18 mouse cellular contexts compared by ENCODE assay signal in the genomic region with DNA sequence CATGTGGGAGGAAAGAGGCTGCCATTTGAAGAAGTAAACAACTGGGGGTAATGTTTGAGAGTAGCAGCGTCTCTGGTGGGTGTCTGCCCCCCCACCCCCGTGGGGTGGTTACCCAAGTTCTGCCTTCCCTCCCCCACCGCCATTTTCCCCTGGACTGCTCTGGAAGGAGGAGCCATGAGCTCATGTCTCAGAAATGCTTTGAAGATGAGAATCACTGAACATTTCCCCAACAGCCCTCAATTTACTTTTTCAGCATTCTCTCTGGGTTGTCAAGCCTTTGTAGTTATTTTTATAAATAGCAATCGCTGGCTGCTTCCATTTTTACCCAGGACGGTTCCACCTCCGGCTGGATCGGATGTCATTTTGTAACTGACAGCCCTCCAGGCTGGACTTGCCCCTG. TPM values are rescaled to one million over a fixed set of nuclear protein-coding genes. Genes with fewer than 3 reads are reported as not detected.
DNase-seq lines count a peak whose midpoint lies in the region; ATAC-seq and TF ChIP-seq lines count a peak whose summit lies in the region.
"Had no signal": no experiment of that assay in that cellular context is flagged by ENCODE, and none has a peak within 500 bp of the region (broad histone marks: within the 10 kb centered on the region; RNA-seq: fewer than 3 reads in every experiment).

No protein-coding gene starts in this region.

- no peak overlapping the region for H3K9ac ChIP-seq in kidney, postnatal 0 days (ENCODE audit: low read depth, low read length)
- no peak overlapping the region for H3K9ac ChIP-seq in lung, postnatal 0 days (replicated peaks; ENCODE audit: low read depth)
- H3K9ac ChIP-seq: limb, embryonic 15.5 days; midbrain, embryonic 13.5 days had no signal

- H3K36me3 ChIP-seq in kidney, postnatal 0 days (ENCODE audit: insufficient read depth, low read length) = no peaks in the 10 kb centered on the region
- no peaks in the 10 kb centered on the region for H3K36me3 ChIP-seq in lung, postnatal 0 days (ENCODE audit: insufficient read depth, low read length)
- no peaks in the 10 kb centered on the region for H3K36me3 ChIP-seq in hindbrain, embryonic 10.5 days
- H3K36me3 ChIP-seq: limb, embryonic 15.5 days; midbrain, embryonic 13.5 days had no signal

- H3K4me3 ChIP-seq in kidney, postnatal 0 days (replicated peaks; ENCODE audit: low read depth, low read length) = no peak overlapping the region
- H3K4me3 ChIP-seq in lung, postnatal 0 days (ENCODE audit: low read depth, low read length) = no peak overlapping the region
- H3K4me3 ChIP-seq in hindbrain, embryonic 10.5 days = no peak overlapping the region
- H3K4me3 ChIP-seq: limb, embryonic 15.5 days; midbrain, embryonic 13.5 days had no signal

- H3K4me2 ChIP-seq in kidney, postnatal 0 days (ENCODE audit: low read length) = no peak overlapping the region
- H3K4me2 ChIP-seq in lung, postnatal 0 days (replicated peaks; ENCODE audit: low read depth, low read length) = no peak overlapping the region
- H3K4me2 ChIP-seq: limb, embryonic 15.5 days; midbrain, embryonic 13.5 days had no signal

- H3K27ac ChIP-seq in kidney, postnatal 0 days = no peak overlapping the region
- peak overlapping the region; percentile 11; the same call in 1 of the 2 replicates for H3K27ac ChIP-seq in lung, postnatal 0 days (ENCODE audit: low read length)
- no peak overlapping the region for H3K27ac ChIP-seq in hindbrain, embryonic 10.5 days
- H3K27ac ChIP-seq: limb, embryonic 15.5 days; macrophage; midbrain, embryonic 13.5 days had no signal

- H3K4me1 ChIP-seq in kidney, postnatal 0 days (replicated peaks; ENCODE audit: insufficient read depth, low read length) = no peaks in the 10 kb centered on the region
- H3K4me1 ChIP-seq in lung, postnatal 0 days (ENCODE audit: insufficient read depth, low read depth, low read length) = no peaks in the 10 kb centered on the region; the same call in 1 of the 2 replicates
- no peaks in the 10 kb centered on the region for H3K4me1 ChIP-seq in hindbrain, embryonic 10.5 days (replicated peaks)
- H3K4me1 ChIP-seq: midbrain, embryonic 13.5 days had no signal

- H3K9me3 ChIP-seq in kidney, postnatal 0 days (replicated peaks; ENCODE audit: low read length) = no peaks in the 10 kb centered on the region
- H3K9me3 ChIP-seq in lung, postnatal 0 days (ENCODE audit: low read length) = no peaks in the 10 kb centered on the region
- H3K9me3 ChIP-seq in hindbrain, embryonic 10.5 days = no peaks in the 10 kb centered on the region
- H3K9me3 ChIP-seq: limb, embryonic 15.5 days; midbrain, embryonic 13.5 days had no signal

- H3K27me3 ChIP-seq in kidney, postnatal 0 days (ENCODE audit: insufficient read depth, low read length) = no peaks in the 10 kb centered on the region
- no peaks in the 10 kb centered on the region for H3K27me3 ChIP-seq in lung, postnatal 0 days (replicated peaks; ENCODE audit: insufficient read depth, low read length)
- H3K27me3 ChIP-seq in hindbrain, embryonic 10.5 days (ENCODE audit: insufficient read depth, poor library complexity, severe bottlenecking) = no peaks in the 10 kb centered on the region
- H3K27me3 ChIP-seq: CH12.LX; limb, embryonic 15.5 days; midbrain, embryonic 13.5 days; Patski had no signal

- peak; percentile 27 for DNase-seq in kidney, postnatal 0 days (ENCODE audit: low spot score)
- no peak for DNase-seq in kidney, adult 9 months
- peak; percentile 43 for DNase-seq in Muller cell, postnatal 12 days (ENCODE audit: inconsistent ontology term)
- peak; percentile 23 for DNase-seq in R1 (ENCODE audit: low read depth, low spot score)
- DNase-seq in lung, postnatal 0 days (ENCODE audit: low spot score) = peak; percentile 50
- DNase-seq in hindbrain, embryonic 10.5 days (ENCODE audit: low spot score) = no peak
- DNase-seq in testis, postnatal 14 days (ENCODE audit: low spot score) = no peak
- DNase-seq: cerebellum, adult 18-20 months; heart, adult 11 months; heart, postnatal 36 days; kidney, postnatal 14 days; right cerebral cortex, postnatal 25 days; thymus, postnatal 14 days had no signal

- no peak for ATAC-seq in kidney, postnatal 0 days (replicated peaks; ENCODE audit: low FRiP score, low read depth)
- peak; percentile 63 for ATAC-seq in lung, postnatal 0 days
- ATAC-seq: midbrain, embryonic 13.5 days; Patski had no signal

- no peak for TF ChIP-seq EP300 in lung, postnatal 0 days (IDR thresholded peaks at IDR 0.05)

- TF ChIP-seq CTCF in kidney, postnatal 0 days (IDR thresholded peaks at IDR 0.05; ENCODE audit: low read depth) = no peak
- TF ChIP-seq CTCF in lung, postnatal 0 days (IDR thresholded peaks at IDR 0.05) = no peak

- WGBS in kidney, postnatal 0 days = 41% methylated on average over 7 of the region's 7 CpGs
- 29% methylated on average over 7 of the region's 7 CpGs for WGBS in lung, postnatal 0 days
- 74% methylated on average over 7 of the region's 7 CpGs for WGBS in hindbrain, embryonic 10.5 days

RNA-seq across cellular contexts. Expression of a gene that starts 26.7 kb away (rescaled TPM):
- 6.3 and 6.6 TPM in 2 replicates for polyA plus RNA-seq in kidney, postnatal 0 days (2015; fragmentation: Nextera tagmentation; extraction: Ambion mirVana)
- polyA plus RNA-seq in lung, postnatal 0 days (2015; fragmentation: Nextera tagmentation; extraction: Ambion mirVana) = 3.4 and 4.5 TPM in 2 replicates
- polyA plus RNA-seq in hindbrain, embryonic 10.5 days (2016; fragmentation: Nextera tagmentation; extraction: Ambion mirVana) = 11.9 and 12.8 TPM in 2 replicates

RNA-seq across cellular contexts. Expression of a gene that starts 48.9 kb away (rescaled TPM):
- 5.3 and 5.9 TPM in 2 replicates for polyA plus RNA-seq in kidney, postnatal 0 days (2015; fragmentation: Nextera tagmentation; extraction: Ambion mirVana)
- 4.8 and 6.8 TPM in 2 replicates for polyA plus RNA-seq in lung, postnatal 0 days (2015; fragmentation: Nextera tagmentation; extraction: Ambion mirVana)
- 6.7 and 7.3 TPM in 2 replicates for polyA plus RNA-seq in hindbrain, embryonic 10.5 days (2016; fragmentation: Nextera tagmentation; extraction: Ambion mirVana)

Comparison
In these comparisons a context has a peak if more than half of its experiments do, and no peak if none do; other contexts are left out.
1. DNase-seq: peak in kidney, postnatal 0 days (single experiment), Muller cell, postnatal 12 days (single experiment), R1 (single experiment) and lung, postnatal 0 days (single experiment); none in kidney, adult 9 months (single experiment), hindbrain, embryonic 10.5 days (single experiment) and testis, postnatal 14 days (single experiment).